Mouse (Mus musculus) olfactory bulb, adult 2 months (tissue): ENCODE data around the gene Tcf12.

Experiments
- CTCF ChIP-seq: fragments of 200-500 bp; IDR thresholded peaks from 2 replicates; pipeline ENCODE4 v1.5.1; 2012; ENCODE audit warnings: low read depth, mild to moderate bottlenecking, low read length, moderate library complexity; ENCODE audit not compliant: insufficient read depth
- POLR2A ChIP-seq: fragments of 200-500 bp; IDR thresholded peaks from 2 replicates; pipeline ENCODE4 v1.6.1; 2012; ENCODE audit warnings: mild to moderate bottlenecking, low read depth, low read length, moderate library complexity; ENCODE audit not compliant: insufficient read depth

DNA sequence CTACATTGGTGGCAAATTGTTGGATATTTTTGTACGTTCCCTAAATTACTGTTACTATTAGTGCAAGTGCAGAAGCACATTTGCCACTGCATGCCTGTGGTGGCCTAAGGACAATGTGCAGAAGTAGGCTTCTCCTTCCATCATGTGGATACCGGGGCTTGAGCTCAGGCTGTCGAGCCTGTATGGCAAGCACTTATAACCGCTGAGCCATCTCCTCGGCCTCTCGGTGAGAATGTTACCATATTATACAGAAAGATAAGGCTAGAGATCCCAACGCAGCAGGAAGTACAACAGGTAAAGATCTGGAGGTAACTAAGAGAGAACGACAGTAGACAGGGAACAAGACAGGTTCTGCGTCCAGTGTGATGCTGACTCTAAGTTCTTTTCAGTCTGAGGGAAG lies 263.8 kb downstream of the Tcf12 start:
- TF ChIP-seq CTCF (no peak), POLR2A (no peak)
